In genomic region chr7:98332678-98333397, GRCm38 (mm10) we compare ENCODE assay signal across 19 mouse cellular contexts. TPM values are rescaled to one million over a fixed set of nuclear protein-coding genes. Genes with fewer than 3 reads are reported as not detected.
DNase-seq lines count a peak whose midpoint lies in the region; ATAC-seq and TF ChIP-seq lines count a peak whose summit lies in the region.
"Had no signal": no experiment of that assay in that cellular context is flagged by ENCODE, and none has a peak within 500 bp of the region (broad histone marks: within the 10 kb centered on the region; RNA-seq: fewer than 3 reads in every experiment).

No protein-coding gene starts in this region.

- no peaks in the 10 kb centered on the region for H3K36me3 ChIP-seq in forebrain, embryonic 15.5 days
- no peaks in the 10 kb centered on the region for H3K36me3 ChIP-seq in forebrain, embryonic 12.5 days (replicated peaks)
- H3K36me3 ChIP-seq in liver, adult 2 months (ENCODE audit: control insufficient read depth, insufficient read depth, low read length) = no peaks in the 10 kb centered on the region
- no peaks in the 10 kb centered on the region for H3K36me3 ChIP-seq in forebrain, embryonic 16.5 days (ENCODE audit: control insufficient read depth, insufficient read depth)
- no peaks in the 10 kb centered on the region for H3K36me3 ChIP-seq in small intestine, adult 2 months (ENCODE audit: control insufficient read depth, insufficient read depth, low read length)
- H3K36me3 ChIP-seq: embryonic facial prominence, embryonic 13.5 days; heart, embryonic 15.5 days had no signal

- H3K79me2 ChIP-seq in liver, adult 2 months (ENCODE audit: control insufficient read depth, insufficient read depth, low read length) = no peaks in the 10 kb centered on the region

- 54% methylated on average over 5 of the region's 5 CpGs for WGBS in forebrain, embryonic 15.5 days
- 73% methylated on average over 5 of the region's 5 CpGs for WGBS in forebrain, embryonic 12.5 days
- WGBS in liver, adult 2 months = 41% methylated on average over 5 of the region's 5 CpGs
- WGBS in forebrain, embryonic 16.5 days = 42% methylated on average over 5 of the region's 5 CpGs
- 32% methylated on average over 5 of the region's 5 CpGs for WGBS in small intestine, adult 2 months

- H3K9me3 ChIP-seq in forebrain, embryonic 15.5 days = no peaks in the 10 kb centered on the region
- no peaks in the 10 kb centered on the region for H3K9me3 ChIP-seq in forebrain, embryonic 12.5 days
- no peaks in the 10 kb centered on the region for H3K9me3 ChIP-seq in forebrain, embryonic 16.5 days (ENCODE audit: control insufficient read depth, low read length)
- H3K9me3 ChIP-seq: embryonic facial prominence, embryonic 13.5 days; heart, embryonic 15.5 days; megakaryocyte, embryonic 14.5 days had no signal

- H3K27me3 ChIP-seq in forebrain, embryonic 15.5 days = no peaks in the 10 kb centered on the region
- H3K27me3 ChIP-seq in forebrain, embryonic 12.5 days = no peaks in the 10 kb centered on the region; the same call in 1 of the 2 replicates
- H3K27me3 ChIP-seq in liver, adult 2 months (ENCODE audit: control insufficient read depth, insufficient read depth, low read length) = no peaks in the 10 kb centered on the region
- H3K27me3 ChIP-seq in forebrain, embryonic 16.5 days (replicated peaks; ENCODE audit: control insufficient read depth, insufficient read depth, low read length) = no peaks in the 10 kb centered on the region
- no peaks in the 10 kb centered on the region for H3K27me3 ChIP-seq in small intestine, adult 2 months (ENCODE audit: control insufficient read depth, insufficient read depth, low read length)
- H3K27me3 ChIP-seq: embryonic facial prominence, embryonic 13.5 days; heart, embryonic 15.5 days; megakaryocyte, embryonic 14.5 days had no signal

- H3K4me1 ChIP-seq in forebrain, embryonic 15.5 days = peaks cover 13% of the 10 kb centered on the region
- H3K4me1 ChIP-seq in forebrain, embryonic 12.5 days = no peaks in the 10 kb centered on the region
- peaks cover 21% of the 10 kb centered on the region for H3K4me1 ChIP-seq in liver, adult 2 months (ENCODE audit: control insufficient read depth, insufficient read depth, low read length)
- H3K4me1 ChIP-seq in forebrain, embryonic 16.5 days (replicated peaks; ENCODE audit: control insufficient read depth, insufficient read depth, low read length) = peaks cover 8% of the 10 kb centered on the region
- H3K4me1 ChIP-seq in small intestine, adult 2 months (ENCODE audit: control insufficient read depth, insufficient read depth, insufficient read length, low read length) = peaks cover 28% of the 10 kb centered on the region; the same call in 1 of the 2 replicates

- H3K4me2 ChIP-seq in forebrain, embryonic 15.5 days (replicated peaks) = no peak overlapping the region
- H3K4me2 ChIP-seq in forebrain, embryonic 12.5 days = no peak overlapping the region
- H3K4me2 ChIP-seq in forebrain, embryonic 16.5 days (ENCODE audit: low read length) = no peak overlapping the region
- H3K4me2 ChIP-seq: embryonic facial prominence, embryonic 13.5 days; heart, embryonic 15.5 days had no signal

- peak; percentile 53 for ATAC-seq in forebrain, embryonic 15.5 days (replicated peaks)
- ATAC-seq in forebrain, embryonic 12.5 days (ENCODE audit: low FRiP score) = no peak
- ATAC-seq in forebrain, embryonic 16.5 days = peak; percentile 71

- H3K27ac ChIP-seq in forebrain, embryonic 15.5 days (replicated peaks) = no peak overlapping the region
- H3K27ac ChIP-seq in forebrain, embryonic 12.5 days = no peak overlapping the region
- H3K27ac ChIP-seq in liver, adult 2 months (replicated peaks; ENCODE audit: insufficient read depth, low read depth, low read length) = peak overlapping the region; percentile 22; the same call in 1 of the 2 replicates
- H3K27ac ChIP-seq in forebrain, embryonic 16.5 days (ENCODE audit: low read length) = no peak overlapping the region
- peak overlapping the region; percentile 6; the same call in 1 of the 2 replicates for H3K27ac ChIP-seq in small intestine, adult 2 months (ENCODE audit: insufficient read depth, low read depth, low read length)
- H3K27ac ChIP-seq: embryonic facial prominence, embryonic 13.5 days; gastrocnemius, adult 2 months; heart, embryonic 15.5 days had no signal

- H3K4me3 ChIP-seq in forebrain, embryonic 15.5 days = no peak overlapping the region
- H3K4me3 ChIP-seq in forebrain, embryonic 12.5 days (replicated peaks) = no peak overlapping the region
- no peak overlapping the region for H3K4me3 ChIP-seq in liver, adult 2 months (ENCODE audit: insufficient read depth, low read depth, low read length)
- H3K4me3 ChIP-seq in forebrain, embryonic 16.5 days (replicated peaks; ENCODE audit: low read length) = no peak overlapping the region
- H3K4me3 ChIP-seq in small intestine, adult 2 months (ENCODE audit: low read depth, low read length) = no peak overlapping the region
- H3K4me3 ChIP-seq: embryonic facial prominence, embryonic 13.5 days; gastrocnemius, adult 2 months; heart, embryonic 15.5 days; megakaryocyte, embryonic 14.5 days had no signal

- DNase-seq in liver, adult 2 months (ENCODE audit: extremely low read depth, low read depth, low spot score) = peak; percentile 61
- DNase-seq in liver = no peak
- no peak for DNase-seq in thymus, postnatal 14 days
- DNase-seq: adrenal gland, postnatal 10 days; B cell, adult 2 months; cerebellum, adult 2 months; gastrocnemius, adult 2 months; heart, adult 11 months; layer of hippocampus, adult 9-11 months; right cerebral cortex, postnatal 25 days; thymus, postnatal 36 days had no signal

- TF ChIP-seq CTCF in liver, adult 2 months (IDR thresholded peaks at IDR 0.05; ENCODE audit: low read depth, low read length) = no peak
- no peak for TF ChIP-seq CTCF in small intestine, adult 2 months (IDR thresholded peaks at IDR 0.05; ENCODE audit: extremely low read depth, insufficient read length, insufficient replicate concordance, low read depth, low read length)

- TF ChIP-seq POLR2A in liver, adult 2 months (IDR thresholded peaks at IDR 0.05; ENCODE audit: extremely low read depth, insufficient read depth, low read length) = no peak
- TF ChIP-seq POLR2A in small intestine, adult 2 months (IDR thresholded peaks at IDR 0.05; ENCODE audit: low read depth, low read length) = no peak

- H3K9ac ChIP-seq in forebrain, embryonic 15.5 days (replicated peaks) = no peak overlapping the region
- H3K9ac ChIP-seq in forebrain, embryonic 12.5 days = no peak overlapping the region
- H3K9ac ChIP-seq in liver, adult 2 months (ENCODE audit: low read depth, low read length) = no peak overlapping the region
- no peak overlapping the region for H3K9ac ChIP-seq in forebrain, embryonic 16.5 days (replicated peaks; ENCODE audit: low read depth, low read length)
- H3K9ac ChIP-seq: embryonic facial prominence, embryonic 13.5 days; heart, embryonic 15.5 days had no signal

RNA-seq across cellular contexts. Expression of gene Acer3, which starts 11.8 kb away (rescaled TPM):
- 9.1 and 10.8 TPM in 2 replicates for polyA plus RNA-seq in forebrain, embryonic 15.5 days (2015; fragmentation: Nextera tagmentation; extraction: Ambion mirVana)
- 10.6 and 11.7 TPM in 2 replicates for polyA plus RNA-seq in forebrain, embryonic 12.5 days (2016; fragmentation: Nextera tagmentation; extraction: Ambion mirVana)
- total RNA-seq in liver, adult 2 months (2014; rRNA removed) = 16.8 and 19.7 TPM in 2 replicates
- polyA plus RNA-seq in liver, adult 2 months (2012; rRNA removed) = 7.4 and 12.2 TPM in 2 replicates
- polyA plus RNA-seq in forebrain, embryonic 16.5 days (2015; fragmentation: Nextera tagmentation; extraction: Ambion mirVana) = 8.5 and 9.1 TPM in 2 replicates
- polyA plus RNA-seq in small intestine, adult 2 months (2012; rRNA removed) = 1.4 and 4.2 TPM in 2 replicates

RNA-seq across cellular contexts. Expression of gene Tsku, which starts 28.3 kb away (rescaled TPM):
- polyA plus RNA-seq in forebrain, embryonic 15.5 days (2015; fragmentation: Nextera tagmentation; extraction: Ambion mirVana) = 7.9 and 8.6 TPM in 2 replicates
- polyA plus RNA-seq in forebrain, embryonic 12.5 days (2016; fragmentation: Nextera tagmentation; extraction: Ambion mirVana) = 6.5 and 7.7 TPM in 2 replicates
- total RNA-seq in liver, adult 2 months (2014; rRNA removed) = 10.1 and 15.4 TPM in 2 replicates
- polyA plus RNA-seq in liver, adult 2 months (2012; rRNA removed) = 57.1 and 103 TPM in 2 replicates
- polyA plus RNA-seq in forebrain, embryonic 16.5 days (2015; fragmentation: Nextera tagmentation; extraction: Ambion mirVana) = 7.9 and 8.0 TPM in 2 replicates
- 34.0 and 55.0 TPM in 2 replicates for polyA plus RNA-seq in small intestine, adult 2 months (2012; rRNA removed)
- total RNA-seq: hematopoietic stem cell, adult 5-6 weeks had no signal

Comparison
In these comparisons a context has a peak if more than half of its experiments do, and no peak if none do; other contexts are left out.
1. H3K27ac ChIP-seq: peak in liver, adult 2 months (single experiment) and small intestine, adult 2 months (single experiment); none in forebrain, embryonic 15.5 days (single experiment), forebrain, embryonic 12.5 days (single experiment) and forebrain, embryonic 16.5 days (single experiment).